Mouse (Mus musculus) hindbrain, embryonic 16.5 days (tissue): ENCODE results near the gene 1700029I15Rik. TPM values are rescaled to one million over a fixed set of nuclear protein-coding genes. Genes with fewer than 3 reads are reported as not detected.
A peak's percentile ranks its signal among the peaks of the same experiment; 100 is the strongest.

ENCODE experiments used
- ATAC-seq: fragments of 200-750 bp; cut with Nextera tagmentation; 2 replicates; pipeline ENCODE4 v1.8.0; 2017; ENCODE audit warnings: moderate TSS enrichment, moderate library complexity
- H3K27ac ChIP-seq: fragments of 300-500 bp; sonication (generic); 2 replicates; pipeline ENCODE4 v1.5.1; 2014; ENCODE audit warnings: low read depth, mild to moderate bottlenecking, control low read depth, low read length, moderate library complexity
- H3K27me3 ChIP-seq: fragments of 300-500 bp; sonication (generic); replicated peaks from 2 replicates; pipeline ENCODE4 v1.6.1; 2014; ENCODE audit warnings: low read length; ENCODE audit not compliant: control insufficient read depth, insufficient read depth
- H3K36me3 ChIP-seq: fragments of 300-500 bp; sonication (generic); 2 replicates; pipeline ENCODE4 v1.6.1; 2014; ENCODE audit warnings: mild to moderate bottlenecking, low read length, moderate library complexity, mixed read lengths; ENCODE audit not compliant: control insufficient read depth, insufficient read depth
- H3K4me1 ChIP-seq: fragments of 300-500 bp; sonication (generic); 2 replicates; pipeline ENCODE4 v1.6.1; 2014; ENCODE audit warnings: low read depth, low read length; ENCODE audit not compliant: control insufficient read depth, insufficient read depth
- H3K4me2 ChIP-seq: fragments of 300-500 bp; sonication (generic); 2 replicates; pipeline ENCODE4 v1.6.1; 2014; ENCODE audit warnings: mild to moderate bottlenecking, low read length, control low read depth, moderate library complexity
- H3K4me3 ChIP-seq: fragments of 300-500 bp; sonication (generic); 2 replicates; pipeline ENCODE4 v1.5.1; 2014; ENCODE audit warnings: mild to moderate bottlenecking, low read length, control low read depth, moderate library complexity
- H3K9ac ChIP-seq: fragments of 300-500 bp; sonication (generic); 2 replicates; pipeline ENCODE4 v1.6.1; 2014; ENCODE audit warnings: low read depth, mild to moderate bottlenecking, control low read depth, low read length, moderate library complexity
- H3K9me3 ChIP-seq: fragments of 300-500 bp; sonication (generic); 2 replicates; pipeline ENCODE4 v1.6.1; 2014; ENCODE audit warnings: mild to moderate bottlenecking, low read length, moderate library complexity; ENCODE audit not compliant: control insufficient read depth
- WGBS: fragments of 180-500 bp; shearing (Covaris S2); extraction: QIAGEN DNeasy Blood & Tissue Kit; methylation state at CpG from one replicate; pipeline ENCODE4 v1.1.7; 2014; 5-methylcytosine and 5-hydroxymethylcytosine counted together
- polyA plus RNA-seq: library from polyadenylated mRNA; unstranded; fragments of >200 nt; fragmentation: Nextera tagmentation; extraction: Ambion mirVana; gene quantifications from 2 replicates; pipeline ENCODE4 v1.2.1, GENCODE M21; 2015

The 1700029I15Rik gene
- polyA plus RNA-seq, 1 experiment from 2014 or later: 7.7 TPM

DNA sequence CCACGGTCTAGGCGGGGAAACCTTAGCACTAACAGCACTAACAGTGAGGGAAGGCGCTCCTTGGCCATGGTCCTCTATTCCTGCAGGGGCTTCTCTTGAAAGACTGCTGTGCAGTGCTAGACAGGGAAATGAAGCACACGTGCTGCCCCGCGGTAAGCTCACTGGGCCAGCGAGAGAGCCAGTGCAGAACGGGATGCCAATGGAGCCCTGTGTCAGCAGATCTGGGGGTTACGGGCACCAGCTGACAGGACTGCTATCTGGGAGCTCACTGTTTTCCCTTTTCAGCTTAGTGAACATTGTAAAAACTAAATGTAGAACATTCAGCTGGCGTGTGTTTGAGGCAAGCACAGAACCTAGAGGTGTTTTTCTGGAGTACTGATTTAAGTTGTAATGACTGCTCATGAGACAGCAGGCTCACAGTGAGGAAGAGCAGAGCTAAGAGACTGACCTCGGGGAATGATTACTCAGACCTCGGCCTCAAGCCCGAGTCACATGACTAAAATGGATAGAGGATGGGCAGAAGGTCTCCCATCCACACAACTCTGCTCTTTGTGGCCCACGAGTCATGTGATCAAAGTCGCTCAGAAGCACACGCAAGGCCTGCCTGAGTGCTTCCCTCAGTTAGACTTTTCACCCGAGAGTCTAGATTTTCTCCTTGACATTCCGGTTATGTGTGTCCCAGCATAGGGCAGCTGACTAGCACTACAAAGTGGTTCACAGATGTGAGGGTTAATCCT is 26.1 kb downstream of the 1700029I15Rik start:
- no peak overlapping the region for H3K4me2 ChIP-seq
- H3K4me3 ChIP-seq: no peak overlapping the region
- no peaks in the 10 kb centered on the region for H3K27me3 ChIP-seq
- H3K9ac ChIP-seq: no peak overlapping the region
- H3K4me1 ChIP-seq: peaks cover 2% of the 10 kb centered on the region; the same call in 1 of the 2 replicates
- H3K27ac ChIP-seq: no peak overlapping the region
- 94% methylated on average over 18 of the region's 18 CpGs for WGBS
- peaks cover 56% of the 10 kb centered on the region for H3K36me3 ChIP-seq
- no peaks in the 10 kb centered on the region for H3K9me3 ChIP-seq
- ATAC-seq: no peak

DNA sequence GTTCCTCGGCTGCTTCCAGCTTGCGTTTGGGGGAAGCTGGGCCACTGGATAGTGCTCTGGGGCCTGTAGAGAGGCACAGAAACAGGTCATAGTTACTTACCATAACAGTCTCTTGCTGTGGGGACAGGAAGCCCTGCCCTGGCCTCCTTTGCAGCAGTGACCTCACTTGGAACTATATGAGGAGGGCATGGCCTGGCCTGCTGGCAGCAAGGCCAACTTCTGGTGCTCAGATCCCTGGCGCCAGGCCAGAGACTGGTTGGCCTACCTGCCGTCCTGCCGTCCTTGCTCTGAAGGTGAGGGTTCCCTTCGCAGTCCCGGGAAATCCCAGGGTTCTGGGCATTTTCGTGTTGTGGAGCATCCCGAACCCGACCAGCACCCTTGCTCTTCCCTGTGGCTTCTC is 29.4 kb downstream of the 1700029I15Rik start:
- no peaks in the 10 kb centered on the region for H3K9me3 ChIP-seq
- H3K27me3 ChIP-seq: no peaks in the 10 kb centered on the region
- no peak overlapping the region for H3K9ac ChIP-seq
- H3K4me1 ChIP-seq: no peaks in the 10 kb centered on the region
- WGBS: 93% methylated on average over 10 of the region's 10 CpGs
- no peak for ATAC-seq
- no peak overlapping the region for H3K27ac ChIP-seq
- H3K36me3 ChIP-seq: peaks cover 60% of the 10 kb centered on the region
- H3K4me3 ChIP-seq: no peak overlapping the region
- H3K4me2 ChIP-seq: no peak overlapping the region

DNA sequence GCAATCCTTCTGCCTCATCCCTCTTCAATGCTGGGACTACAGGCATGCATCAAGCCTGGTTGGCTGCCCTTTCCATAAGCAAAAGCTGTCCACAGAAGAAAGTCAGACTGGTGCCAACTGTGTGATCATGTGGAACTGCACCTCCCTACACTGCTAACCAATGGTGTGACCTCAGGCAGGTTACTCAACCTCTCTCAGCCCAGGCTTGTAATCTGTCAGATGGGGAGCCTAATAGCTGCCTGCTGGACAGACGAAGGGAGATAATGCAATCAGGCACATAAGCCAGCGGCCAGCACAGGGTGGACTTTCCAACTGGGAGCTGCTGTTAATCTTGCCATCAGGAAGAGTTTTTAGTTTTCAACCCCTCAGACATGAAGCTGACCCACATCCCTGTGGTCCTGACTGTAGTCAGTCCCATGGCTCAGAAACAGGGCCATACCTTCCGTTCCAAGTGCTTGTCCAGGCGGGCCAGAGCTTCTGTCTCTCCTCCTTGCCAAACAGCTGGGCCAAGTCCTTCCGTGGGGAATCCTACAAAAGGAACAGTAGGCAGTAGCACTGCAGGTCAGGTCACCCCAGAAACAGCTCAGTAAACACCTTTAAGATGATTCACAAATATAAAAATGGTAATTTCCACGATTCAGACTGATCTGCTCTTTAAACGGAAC is 39.5 kb downstream of the 1700029I15Rik start:
- H3K4me1 ChIP-seq: peaks cover 27% of the 10 kb centered on the region
- WGBS: 94% methylated on average over 7 of the region's 7 CpGs
- H3K4me2 ChIP-seq: no peak overlapping the region
- no peaks in the 10 kb centered on the region for H3K9me3 ChIP-seq
- no peaks in the 10 kb centered on the region for H3K27me3 ChIP-seq
- peaks cover 34% of the 10 kb centered on the region for H3K36me3 ChIP-seq
- H3K27ac ChIP-seq: no peak overlapping the region
- ATAC-seq: no peak
- H3K4me3 ChIP-seq: no peak overlapping the region
- no peak overlapping the region for H3K9ac ChIP-seq

DNA sequence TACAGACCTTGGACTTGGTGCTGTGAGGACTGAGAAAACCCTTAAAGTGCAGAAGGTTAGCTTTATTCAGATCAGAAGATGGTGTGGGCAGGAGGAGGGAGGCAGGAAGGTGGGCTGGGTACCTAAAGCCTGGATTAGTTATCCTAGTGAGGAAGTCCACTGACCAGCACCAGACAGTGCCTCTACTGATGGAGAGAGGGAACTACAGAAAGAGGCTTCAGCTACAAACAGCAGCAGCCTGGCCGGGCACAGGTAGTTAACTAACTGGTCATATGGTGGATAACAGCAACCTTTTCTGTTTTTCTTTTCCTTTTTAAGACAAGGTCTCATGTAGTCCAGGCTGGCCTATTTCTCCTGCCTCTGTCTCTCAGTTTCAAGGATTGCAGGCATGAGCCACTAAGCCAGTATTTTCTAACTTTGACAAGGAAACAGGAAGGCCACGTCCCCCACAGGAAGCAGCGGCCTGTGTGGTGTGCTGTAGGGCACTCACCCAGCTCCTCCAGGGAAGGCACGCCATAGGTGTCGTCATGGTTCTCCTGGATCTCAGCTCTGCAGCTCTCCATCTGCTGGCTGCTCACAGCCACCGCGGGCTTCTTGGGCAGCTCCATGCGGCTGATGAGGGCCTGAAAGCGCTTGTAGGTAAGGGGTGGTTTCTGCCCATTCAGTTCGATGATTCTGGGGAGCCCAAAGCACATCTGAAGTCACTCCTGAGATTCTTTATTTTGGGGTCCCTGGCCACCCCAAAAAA is 40.2 kb downstream of the 1700029I15Rik start:
- ATAC-seq: no peak
- Histone ChIP-seq H3K4me1 (peaks cover 33% of the 10 kb centered on the region), H3K4me2 (no peak overlapping the region), H3K4me3 (no peak overlapping the region), H3K27ac (no peak overlapping the region), H3K36me3 (peaks cover 34% of the 10 kb centered on the region), H3K9me3 (no peaks in the 10 kb centered on the region), H3K27me3 (no peaks in the 10 kb centered on the region), H3K9ac (no peak overlapping the region)
- 72% methylated on average over 10 of the region's 10 CpGs for WGBS

DNA sequence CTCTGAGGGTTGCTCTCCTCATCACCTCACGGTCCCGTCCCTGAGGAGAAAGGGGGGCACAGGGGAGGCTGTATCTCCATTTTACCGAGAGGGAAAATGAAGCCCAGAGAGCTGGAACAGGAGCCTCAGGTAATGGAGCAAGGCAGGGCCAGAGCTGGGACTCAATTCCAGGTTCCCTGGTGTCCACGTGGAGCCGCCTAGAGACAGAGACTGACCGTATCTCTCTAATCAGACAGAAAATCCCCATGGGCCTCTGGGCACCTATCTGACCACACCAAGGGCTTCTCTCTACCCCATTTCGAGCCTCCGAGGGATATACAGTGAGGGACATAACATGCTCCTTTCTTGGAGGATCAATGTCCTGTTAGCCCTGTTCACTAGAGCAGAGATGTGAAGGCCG is 40.8 kb downstream of the 1700029I15Rik start:
- Histone ChIP-seq H3K27ac (peak overlapping the region; percentile 82; the same call in 1 of the 2 replicates), H3K36me3 (peaks cover 34% of the 10 kb centered on the region), H3K27me3 (no peaks in the 10 kb centered on the region), H3K9me3 (no peaks in the 10 kb centered on the region), H3K9ac (no peak overlapping the region), H3K4me3 (no peak overlapping the region), H3K4me2 (no peak overlapping the region), H3K4me1 (peaks cover 39% of the 10 kb centered on the region)
- WGBS: 92% methylated on average over 9 of the region's 9 CpGs
- no peak for ATAC-seq

DNA sequence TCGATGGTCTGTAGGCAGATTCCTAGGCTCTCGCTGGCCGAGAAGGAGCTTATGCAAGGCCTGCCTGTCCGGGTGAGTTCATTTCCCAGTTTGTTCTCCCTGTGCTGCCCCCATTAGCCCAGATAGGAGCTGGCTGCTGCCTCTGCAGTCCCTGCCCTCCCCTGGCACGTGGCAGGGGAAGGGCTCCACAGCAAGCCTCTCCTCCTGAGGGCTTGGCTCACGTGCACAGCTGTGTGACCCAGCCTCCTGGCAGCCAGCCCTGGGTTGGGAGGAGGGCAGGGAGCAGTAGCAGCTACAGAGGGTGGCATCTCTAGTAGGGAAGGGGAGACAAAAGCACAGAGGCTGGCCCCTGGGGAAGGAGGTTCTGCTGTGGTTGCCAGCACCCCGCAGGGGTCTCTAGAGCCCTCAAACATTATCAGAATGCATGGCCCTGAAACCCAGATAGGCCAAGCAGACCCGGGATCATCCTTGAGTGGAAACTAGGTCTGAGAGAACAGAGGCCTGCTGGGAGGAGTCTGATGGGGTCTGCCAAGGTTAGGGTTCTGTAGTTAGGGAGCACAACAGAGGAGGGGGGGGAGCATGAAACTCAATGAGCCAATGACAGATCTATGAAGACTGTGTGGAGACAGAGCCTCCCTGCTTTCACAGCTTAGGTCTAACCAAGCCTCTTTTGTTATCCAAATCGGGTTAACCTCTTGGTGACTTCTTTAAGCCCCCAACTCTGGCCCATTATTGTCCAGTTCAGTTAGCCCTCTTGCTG is 41.5 kb downstream of the 1700029I15Rik start:
- Histone ChIP-seq H3K27ac (peak overlapping the region; percentile 82), H3K9ac (no peak overlapping the region), H3K4me3 (no peak overlapping the region), H3K4me2 (no peak overlapping the region), H3K9me3 (no peaks in the 10 kb centered on the region), H3K36me3 (peaks cover 34% of the 10 kb centered on the region), H3K4me1 (peaks cover 41% of the 10 kb centered on the region), H3K27me3 (no peaks in the 10 kb centered on the region)
- 49% methylated on average over 9 of the region's 9 CpGs for WGBS
- peak; percentile 63 for ATAC-seq

GRCm38 (mm10) chr2:92424462-92425308 is 42.3 kb downstream of the 1700029I15Rik start:
- Histone ChIP-seq H3K27me3 (no peaks in the 10 kb centered on the region), H3K9ac (no peak overlapping the region), H3K27ac (peak overlapping the region; percentile 82), H3K36me3 (peaks cover 30% of the 10 kb centered on the region), H3K4me3 (no peak overlapping the region), H3K4me2 (no peak overlapping the region), H3K9me3 (no peaks in the 10 kb centered on the region), H3K4me1 (peaks cover 45% of the 10 kb centered on the region)
- WGBS: 34% methylated on average over 9 of the region's 9 CpGs
- peak; percentile 78 for ATAC-seq

- peaks cover 46% of the 10 kb centered on the region for H3K4me1 ChIP-seq
- ATAC-seq: no peak
These were observed 43.0 kb downstream of the 1700029I15Rik start for GRCm38 (mm10) chr2:92425366-92425765.

More at GRCm38 (mm10) chr2:92425366-92425765, 43.0 kb downstream of the 1700029I15Rik start:
- H3K9ac ChIP-seq: no peak overlapping the region
- no peaks in the 10 kb centered on the region for H3K27me3 ChIP-seq
- H3K36me3 ChIP-seq: peaks cover 28% of the 10 kb centered on the region
- WGBS: 60% methylated on average over 4 of the region's 4 CpGs
- H3K9me3 ChIP-seq: no peaks in the 10 kb centered on the region
- H3K4me2 ChIP-seq: no peak overlapping the region
- H3K4me3 ChIP-seq: no peak overlapping the region
- H3K27ac ChIP-seq: peak overlapping the region; percentile 68
